Mouse (Mus musculus): ENCODE data around the gene Slc26a8.
"Not testable (repeated sequence)": the region's sequence is repeated elsewhere in the genome, so short reads cannot be mapped to it uniquely, and the experiment has no call there.

The Slc26a8 gene

DNA sequence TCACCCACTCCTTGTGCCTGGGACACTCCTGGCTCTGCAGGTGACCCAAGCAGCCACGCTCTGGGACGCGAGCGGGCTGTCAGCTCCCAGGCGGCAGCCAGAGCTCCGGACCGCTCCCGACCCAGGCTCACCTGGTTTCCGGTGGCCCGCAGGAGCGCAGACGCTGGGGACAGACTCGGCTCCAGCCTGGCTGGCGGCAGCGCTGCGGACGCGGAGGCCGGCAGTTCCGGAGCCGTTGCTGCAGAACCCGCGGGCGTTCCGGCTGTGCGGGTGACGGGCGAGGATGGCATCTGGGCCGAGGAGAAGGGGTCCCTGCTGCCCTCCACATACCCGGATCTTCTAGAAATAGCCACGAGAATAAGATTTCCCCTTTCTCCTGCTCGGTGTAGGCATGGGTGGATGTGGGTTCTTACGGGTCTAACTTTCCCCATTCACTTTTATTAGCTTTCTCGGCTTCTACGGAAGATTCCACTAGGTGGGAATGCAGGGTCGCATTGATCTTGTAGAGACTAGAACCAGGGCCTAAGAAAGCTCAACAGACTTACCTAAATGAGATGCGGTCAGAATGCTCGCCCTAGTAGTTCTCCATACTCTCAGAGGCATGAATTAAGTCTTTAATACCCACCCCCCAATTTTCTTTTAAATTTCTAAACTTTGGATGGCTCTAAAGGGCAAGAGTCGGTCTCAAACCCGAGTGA, at the start of gene Slc26a8:
Slc26a8 (minus strand) TSS at position 648 of the 698 bp plus-strand sequence.
- in situ Hi-C loops (cut with MboI), result no loop called here

DNA sequence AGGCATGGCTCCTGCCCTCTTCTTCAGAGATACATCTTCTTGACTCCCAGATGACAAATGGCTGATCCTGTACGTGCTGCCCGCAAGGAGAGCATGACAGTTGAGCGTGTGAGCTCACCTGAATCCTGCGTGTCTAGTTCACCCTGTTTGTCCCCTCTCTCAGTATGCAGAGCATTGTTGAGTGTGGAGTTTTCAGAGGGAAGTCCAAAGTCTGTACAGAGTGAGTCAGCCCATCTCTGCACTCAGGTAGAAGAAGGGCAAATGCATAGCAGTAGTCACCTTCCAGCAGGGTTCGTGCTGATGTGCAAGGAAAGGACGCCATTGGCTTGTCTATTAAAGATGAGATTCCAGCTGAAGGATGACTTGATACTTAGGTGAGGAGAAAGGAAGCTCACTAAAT, 49.2 kb upstream of the Slc26a8 start:
- in situ Hi-C loops (cut with MboI), result no loop called here

DNA sequence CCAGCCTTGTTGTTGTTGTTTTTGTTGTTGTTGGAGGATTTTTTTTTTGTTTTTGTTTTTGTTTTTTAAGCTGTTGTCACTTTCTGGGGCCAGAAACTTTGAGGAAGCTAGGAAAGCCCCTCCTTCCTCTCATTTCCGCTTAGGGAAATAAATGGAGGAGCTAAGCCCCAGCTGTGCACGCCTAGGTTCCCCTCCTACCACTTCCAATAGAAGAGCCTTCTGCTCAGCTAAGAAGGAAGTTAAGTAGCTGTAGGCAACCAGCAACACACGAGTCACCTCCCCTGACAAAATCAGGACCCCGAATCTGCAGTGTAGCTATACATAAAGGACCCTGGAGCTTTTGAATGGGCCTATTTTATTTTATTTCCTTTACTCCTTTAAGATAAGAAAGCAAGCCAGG, 47.9 kb upstream of the Slc26a8 start:
- in situ Hi-C loops (cut with MboI), result no loop called here

DNA sequence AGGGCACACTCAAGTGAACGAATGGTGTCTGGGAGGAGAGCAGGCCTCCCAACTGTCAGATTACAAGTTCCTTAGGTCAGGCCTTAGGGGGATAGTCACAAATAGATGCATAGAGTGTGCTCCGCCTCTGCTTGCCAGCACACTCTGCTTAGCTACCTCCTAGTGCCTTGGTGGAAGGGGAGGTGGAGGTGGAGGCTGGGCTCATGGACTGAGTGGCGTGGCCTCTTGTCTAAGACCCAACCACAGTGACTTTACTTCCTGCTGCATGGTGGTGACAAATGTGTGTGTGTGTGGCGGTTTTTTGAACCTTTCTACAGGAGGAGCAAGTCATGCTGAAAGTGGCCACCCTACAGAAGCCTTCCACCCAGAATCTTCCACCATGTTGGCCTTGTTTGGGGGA, 46.5 kb upstream of the Slc26a8 start:
- in situ Hi-C loops (cut with MboI), result no loop called here

DNA sequence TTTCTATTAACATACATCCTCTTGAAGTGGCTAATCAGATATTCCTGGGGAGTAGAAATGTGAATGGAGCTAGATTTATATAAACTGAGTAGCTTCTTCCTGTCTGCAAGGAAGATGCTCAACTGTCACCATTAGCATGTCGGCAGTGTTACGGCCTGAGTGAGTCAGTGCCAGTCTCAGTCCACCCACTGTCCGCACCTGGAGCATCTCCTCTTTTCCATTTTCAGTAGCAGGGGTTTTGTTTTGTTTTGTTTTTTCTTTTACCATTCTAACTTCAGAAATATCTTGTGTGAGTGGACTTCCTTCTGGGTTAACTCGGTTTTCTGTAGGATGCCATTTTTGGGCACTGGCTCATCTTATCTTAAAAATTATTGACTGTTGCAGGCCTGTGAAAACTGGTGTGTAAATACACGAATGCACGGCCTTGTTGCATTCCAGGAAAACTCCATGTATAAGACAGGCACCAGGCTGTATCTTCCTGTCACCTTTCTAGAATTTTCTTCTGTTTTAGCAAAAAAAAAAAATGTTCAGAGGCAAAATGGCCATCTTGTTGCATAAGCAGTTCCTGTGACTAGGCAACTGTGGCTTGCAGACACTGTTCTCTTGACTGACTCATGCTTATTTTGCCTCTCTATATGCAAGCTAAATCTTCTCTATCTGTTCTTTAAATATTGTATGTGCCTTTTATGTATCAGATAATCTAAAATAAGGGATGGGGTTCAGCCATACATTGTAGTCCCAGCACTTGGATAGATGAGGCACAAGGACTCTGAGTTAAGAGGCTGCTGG, 45.5 kb upstream of the Slc26a8 start:
- in situ Hi-C loops (cut with MboI), result no loop called here

DNA sequence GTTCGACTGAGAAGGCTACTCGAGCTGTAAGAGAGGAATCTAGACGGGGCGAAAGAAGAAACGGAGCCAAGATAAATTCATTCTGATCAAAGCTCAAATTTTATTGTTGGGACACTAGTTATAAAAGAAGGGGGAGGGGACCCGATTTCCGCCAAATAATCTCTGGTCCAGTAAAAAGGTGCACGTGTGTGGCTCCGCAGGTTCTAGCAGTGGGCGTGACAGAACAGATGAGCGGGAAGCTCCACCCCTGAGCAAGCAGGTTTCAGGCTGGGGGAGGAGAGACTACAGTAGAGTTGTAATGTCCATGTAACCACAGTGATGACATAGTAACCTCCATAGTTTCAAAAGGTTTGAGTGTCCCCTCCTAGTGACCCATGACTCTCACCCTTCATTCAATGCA, 37.5 kb upstream of the Slc26a8 start:
- in situ Hi-C loops (cut with MboI), result not testable (repeated sequence)

DNA sequence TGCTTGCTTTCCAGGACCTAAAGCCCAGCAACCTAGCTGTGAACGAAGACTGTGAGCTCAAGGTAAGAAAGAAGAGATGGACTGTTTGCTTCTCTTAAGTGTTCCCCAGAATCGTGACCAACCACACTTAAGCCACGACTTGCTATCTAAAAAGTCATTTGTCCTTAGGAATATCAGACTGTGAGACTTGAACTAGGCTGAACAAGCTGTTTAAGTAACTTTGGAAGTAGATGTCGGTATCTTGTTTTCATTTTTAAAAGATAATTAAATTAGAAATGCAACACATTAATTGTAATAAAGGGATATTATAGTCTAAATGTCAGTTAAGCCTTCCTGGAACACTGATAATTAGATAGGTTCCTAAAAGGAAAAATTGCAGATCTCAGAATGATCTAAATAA, 35.8 kb upstream of the Slc26a8 start, which contains the start of gene AC170998.1:
AC170998.1 (plus strand) TSS at position 301 of the 400 bp plus-strand sequence.
- in situ Hi-C loops (cut with MboI), result no loop called here

DNA sequence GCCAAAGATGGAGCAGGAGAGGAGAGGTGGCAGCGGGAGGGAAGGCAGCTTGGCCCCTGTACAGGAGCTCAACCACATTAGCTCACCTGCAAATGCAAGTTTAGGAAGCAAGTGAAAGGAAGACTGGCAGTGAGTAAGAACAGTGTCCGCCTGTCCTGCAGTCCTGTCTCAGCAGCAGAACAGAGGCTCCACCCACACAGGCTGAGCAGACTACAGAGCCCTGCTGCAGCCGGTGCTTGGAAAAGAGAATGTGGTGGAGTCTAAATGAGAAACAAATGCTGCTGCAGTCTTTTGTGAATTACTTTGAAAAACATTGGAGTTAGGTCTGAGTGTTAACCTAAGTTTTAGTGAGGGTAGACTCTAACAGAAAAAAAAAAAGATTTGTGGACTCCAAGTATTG, 27.5 kb upstream of the Slc26a8 start:
- in situ Hi-C loops (cut with MboI), result no loop called here

DNA sequence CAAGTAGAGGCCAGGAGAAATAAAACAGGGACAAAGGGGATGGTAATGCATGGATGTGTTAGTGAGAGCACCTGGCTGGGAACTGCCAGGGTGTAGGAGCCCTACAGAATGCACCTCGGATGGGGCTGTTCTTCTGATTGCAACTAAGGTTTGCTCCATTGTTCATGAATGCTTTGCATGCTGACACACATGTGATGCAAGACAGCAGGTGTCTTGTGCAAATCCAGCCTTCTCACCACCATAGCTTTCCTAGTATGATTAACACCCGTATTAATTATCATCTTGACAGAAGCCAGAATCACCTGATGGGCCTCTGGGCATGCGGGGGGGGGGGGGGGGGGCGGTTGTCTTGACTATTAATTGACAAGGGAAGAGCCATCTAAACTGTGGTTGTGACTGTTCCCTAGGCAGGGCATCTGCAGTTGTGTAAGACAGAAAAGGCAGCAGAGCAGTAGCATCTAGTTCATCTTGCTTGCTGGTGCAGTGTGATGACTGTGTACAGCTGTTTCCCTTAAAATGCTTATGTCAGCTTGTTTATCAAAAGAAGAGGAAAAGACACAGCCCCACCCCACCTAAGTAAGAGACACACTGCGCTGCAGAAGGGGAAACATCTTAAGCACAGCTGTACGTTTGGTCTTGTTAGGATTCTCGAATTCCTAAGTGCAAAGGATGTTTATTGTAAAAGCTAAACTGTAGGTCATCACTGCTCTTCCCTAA, 26.0 kb upstream of the Slc26a8 start:
- in situ Hi-C loops (cut with MboI), result no loop called here

DNA sequence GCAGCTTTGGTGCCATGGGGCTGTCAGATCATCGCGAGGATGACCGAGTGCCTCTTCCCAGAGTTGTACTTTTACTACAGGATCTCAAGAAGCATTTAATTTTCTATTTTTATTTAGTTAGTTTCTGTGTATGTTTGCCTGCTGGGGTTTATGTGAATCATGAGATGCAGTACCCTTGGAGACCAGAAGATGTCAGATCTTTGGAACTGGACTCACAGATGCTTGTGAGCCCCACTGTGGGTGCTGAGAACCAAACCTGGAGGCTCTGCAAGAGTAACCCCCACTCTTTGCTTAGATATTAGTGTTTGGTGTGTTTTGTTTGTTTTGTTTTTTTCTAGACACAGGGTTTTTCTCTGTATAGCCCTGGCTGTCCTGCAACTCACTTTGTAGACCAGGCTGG, 24.0 kb upstream of the Slc26a8 start:
- in situ Hi-C loops (cut with MboI), result no loop called here

DNA sequence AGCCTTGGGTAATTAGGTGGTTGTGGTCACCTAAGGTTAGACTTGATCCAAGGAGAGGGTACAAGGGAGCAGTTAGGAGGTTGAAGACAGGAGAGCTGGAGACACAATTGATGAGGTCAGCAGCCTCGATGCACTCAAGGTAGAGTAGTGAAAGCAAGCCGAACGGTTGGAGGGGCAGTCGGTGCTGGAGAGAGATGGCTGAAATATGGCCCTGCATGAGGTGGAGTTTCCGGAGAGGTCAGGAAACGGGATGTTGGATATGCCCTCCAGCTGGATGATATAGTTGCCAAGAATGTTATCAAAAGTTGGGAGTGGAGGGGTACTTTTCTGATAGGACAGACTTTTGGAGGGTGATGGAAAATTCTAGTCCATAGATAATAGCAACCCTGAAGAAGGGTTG, 22.3 kb upstream of the Slc26a8 start:
- in situ Hi-C loops (cut with MboI), result no loop called here

DNA sequence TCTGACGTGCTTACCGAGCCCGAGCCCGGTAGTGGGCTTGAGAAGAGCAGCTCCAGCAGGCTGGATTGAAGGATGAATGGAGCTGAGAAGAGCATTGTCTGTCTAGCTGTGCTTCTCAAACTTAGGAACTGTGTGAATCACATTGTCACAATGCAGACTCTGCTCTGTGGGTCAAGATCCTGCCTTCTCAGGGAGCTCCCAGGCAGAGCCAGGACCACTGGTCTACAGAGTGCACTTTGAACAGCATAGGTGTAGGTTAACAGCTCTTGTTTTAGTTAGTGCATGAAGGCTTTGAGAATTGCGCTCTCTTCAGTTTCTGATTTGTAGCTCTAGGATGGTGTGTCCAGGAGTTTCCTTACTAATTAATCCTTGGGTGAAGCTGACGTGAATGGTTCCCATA, 21.2 kb upstream of the Slc26a8 start:
- in situ Hi-C loops (cut with MboI), result no loop called here

DNA sequence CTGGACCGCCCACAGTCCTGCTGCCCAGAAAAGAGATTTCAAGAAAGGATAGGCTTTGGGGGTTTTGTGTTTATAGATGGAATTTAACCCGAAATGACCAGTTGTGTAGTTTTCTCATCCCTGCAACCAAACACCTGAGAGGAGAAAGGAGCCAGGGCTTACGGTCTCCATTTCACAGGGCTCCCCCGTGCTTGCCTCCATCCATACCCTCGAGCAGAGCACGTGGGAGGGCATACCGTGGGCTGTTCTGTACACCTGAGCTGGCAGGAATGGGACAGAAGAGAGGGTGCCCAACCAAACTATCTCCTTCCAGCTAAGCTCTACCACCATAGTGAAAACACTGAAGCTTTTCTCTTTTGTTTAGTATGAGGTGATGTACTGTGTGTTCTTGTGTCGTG, 20.3 kb upstream of the Slc26a8 start:
- in situ Hi-C loops (cut with MboI), result no loop called here

DNA sequence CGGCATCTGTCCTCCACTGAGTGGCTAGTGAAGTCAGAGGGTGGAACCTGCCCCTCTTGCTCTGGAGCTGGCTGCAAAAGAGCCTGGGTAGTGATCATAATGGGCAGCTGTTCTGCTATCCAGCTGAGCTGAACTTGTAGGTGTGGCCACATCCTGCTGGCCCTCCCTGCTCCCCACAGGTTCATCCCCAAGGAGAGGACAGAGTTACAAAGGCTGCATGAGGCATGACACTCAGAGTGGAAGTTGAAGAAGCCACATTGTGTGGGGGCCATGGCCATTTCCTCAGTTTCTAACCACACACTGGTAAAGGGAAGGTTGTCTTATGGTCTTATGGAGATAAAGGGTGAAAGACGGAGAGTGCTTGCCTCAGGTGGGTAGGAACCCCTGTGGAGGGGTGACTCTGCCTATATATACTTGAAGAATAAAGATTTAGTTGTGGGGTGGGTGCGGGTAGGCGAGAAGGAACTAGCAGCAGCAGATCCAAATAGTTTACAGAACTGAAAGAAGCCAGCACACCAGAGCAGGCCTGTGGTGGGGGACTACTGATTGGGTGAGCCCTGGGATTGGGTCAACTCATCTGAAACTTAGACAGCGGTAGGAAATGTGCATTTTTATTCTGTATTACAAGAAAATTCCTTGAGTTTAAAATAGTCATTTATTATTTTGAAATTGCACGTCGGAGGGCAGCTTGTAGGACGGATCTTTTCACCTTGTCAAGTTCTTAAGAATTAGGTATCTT, 19.7 kb upstream of the Slc26a8 start:
- in situ Hi-C loops (cut with MboI), result no loop called here

DNA sequence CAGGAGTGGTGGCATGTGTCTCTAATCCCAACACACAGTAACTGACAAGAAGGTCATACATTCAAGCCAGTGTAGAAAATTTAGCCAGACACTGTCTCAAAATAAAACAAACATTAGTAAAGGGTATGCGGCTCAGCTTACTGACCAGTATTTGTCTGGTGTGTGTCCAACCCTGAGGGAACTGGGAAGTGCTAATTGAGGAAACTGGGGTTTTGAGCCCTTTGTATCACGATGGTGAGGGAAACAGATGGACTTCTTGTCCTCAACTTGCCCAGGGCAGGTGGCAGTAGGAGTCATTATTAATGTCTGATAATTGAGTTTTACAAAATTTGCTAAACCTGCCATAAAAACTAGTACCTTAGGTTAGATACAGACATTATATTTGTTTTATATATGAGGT, 19.0 kb upstream of the Slc26a8 start:
- in situ Hi-C loops (cut with MboI), result no loop called here

DNA sequence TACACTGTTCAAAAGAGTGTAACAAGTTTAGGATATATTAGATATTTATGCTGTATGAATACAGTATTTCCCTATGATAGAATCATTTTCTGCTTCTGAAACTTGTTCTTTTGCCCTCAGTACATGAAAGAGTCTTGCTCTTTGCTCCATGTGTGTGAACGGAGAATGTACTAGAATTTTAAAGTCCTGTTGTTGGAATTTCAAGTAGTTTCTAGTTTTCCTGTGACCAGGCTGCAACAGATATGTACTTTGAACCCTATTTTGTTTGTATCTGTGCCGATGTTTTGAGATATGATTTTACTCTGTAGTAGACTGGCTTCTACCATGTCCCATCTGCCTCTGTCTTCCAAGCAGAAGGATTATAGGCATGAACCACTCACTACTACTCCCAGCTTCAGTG, 17.8 kb upstream of the Slc26a8 start:
- in situ Hi-C loops (cut with MboI), result no loop called here

DNA sequence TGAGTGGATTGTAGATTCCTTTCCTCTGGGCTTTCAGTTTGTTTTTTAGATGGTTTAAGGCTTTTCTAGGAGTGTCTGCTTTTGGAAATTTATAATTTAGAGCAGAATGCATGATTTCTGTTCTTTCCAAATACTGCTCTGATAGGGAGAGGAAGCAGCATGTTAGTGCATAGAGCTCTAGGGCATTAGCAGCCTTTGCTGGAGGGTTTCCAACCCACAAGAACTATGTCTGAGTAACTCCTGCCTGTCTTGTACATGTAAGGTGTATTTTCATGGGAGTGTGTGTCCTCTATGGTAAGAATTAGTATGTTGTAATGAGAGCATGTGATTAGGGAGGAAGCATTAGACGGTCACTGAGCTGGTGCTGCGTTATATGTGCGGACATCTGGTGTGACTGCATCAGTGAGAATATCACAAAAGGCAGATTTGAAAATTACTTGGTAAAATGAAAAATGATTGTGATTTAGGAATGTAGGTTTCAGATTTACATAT, 17.1 kb upstream of the Slc26a8 start:
- in situ Hi-C loops (cut with MboI), result no loop called here

DNA sequence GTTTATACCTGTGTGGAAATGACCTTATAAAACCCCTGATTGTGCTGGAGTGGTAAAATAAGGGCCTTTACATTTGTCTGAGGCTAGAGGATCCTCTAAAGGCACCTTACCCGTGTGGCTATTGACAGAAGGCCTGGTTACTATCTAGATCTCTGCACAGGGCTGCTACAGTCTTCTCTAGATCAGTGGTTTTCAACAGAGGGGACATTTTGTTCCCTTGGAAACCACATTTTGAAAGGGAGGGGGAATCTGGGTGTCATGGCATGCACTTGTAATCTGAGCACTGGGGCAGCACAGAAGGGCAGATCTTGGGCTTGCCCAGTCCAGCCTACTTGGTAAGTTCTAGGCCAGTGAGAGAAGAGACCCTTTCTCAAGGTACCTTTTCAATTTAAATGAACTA, 16.7 kb upstream of the Slc26a8 start:
- in situ Hi-C loops (cut with MboI), result no loop called here

DNA sequence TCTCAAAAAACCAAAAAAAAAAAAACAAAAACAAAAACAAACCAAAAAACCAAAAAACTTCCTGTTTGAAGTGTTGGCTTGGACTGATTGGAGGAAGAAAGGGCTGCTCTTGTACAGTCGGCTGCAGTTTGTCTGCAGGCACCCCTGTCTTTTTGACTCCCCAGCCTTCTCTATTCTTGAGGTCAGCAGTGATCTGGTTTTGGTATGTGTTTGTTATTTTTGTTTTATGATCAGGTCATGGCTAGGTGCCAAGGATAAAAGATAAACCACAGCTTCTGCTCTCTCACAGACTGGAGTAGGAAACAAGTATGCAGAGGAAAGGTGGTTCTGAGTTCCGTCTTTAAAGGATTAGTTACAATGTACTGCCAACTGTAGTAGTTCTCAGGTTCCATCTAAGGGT, 12.6 kb upstream of the Slc26a8 start:
- in situ Hi-C loops (cut with MboI), result no loop called here

DNA sequence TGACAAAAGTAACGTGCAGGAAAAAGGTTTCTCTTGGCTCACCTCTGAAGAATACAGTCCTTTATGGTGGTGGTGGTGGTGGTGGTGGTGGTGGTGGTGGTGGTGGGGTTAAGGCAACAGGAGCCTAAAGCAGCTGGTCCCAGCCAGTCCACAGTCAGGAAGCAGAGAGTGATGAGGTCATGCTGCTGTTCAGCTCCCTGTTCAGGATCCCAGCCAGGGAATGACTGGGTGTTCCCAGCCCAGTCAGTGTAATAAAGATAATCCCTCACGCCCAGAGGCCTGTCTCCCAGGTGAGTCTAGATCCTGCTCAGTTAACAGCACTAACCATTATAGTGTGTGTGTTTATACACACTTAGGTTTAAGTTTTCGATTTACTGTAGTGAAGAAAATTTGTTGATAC, 11.7 kb upstream of the Slc26a8 start:
- in situ Hi-C loops (cut with MboI), result no loop called here

DNA sequence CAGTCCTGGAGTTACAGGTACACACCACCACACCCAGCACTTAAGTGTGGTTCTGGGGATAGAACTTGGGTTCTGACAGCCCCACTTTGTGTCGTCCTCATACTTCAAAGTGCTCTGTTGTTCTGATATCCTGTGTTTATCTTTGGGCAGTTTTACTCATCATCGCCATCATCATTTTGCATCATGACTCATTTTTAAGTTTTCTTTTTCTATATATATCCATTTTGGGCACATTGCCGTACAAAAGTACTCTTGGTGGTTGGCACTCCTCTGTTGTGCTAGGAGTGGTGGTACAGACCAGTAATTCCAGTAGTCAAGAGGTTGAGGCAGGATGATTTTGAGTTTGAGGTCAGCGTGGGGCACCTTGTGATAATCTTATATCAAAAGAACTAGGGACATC, 11.1 kb upstream of the Slc26a8 start:
- in situ Hi-C loops (cut with MboI), result no loop called here

DNA sequence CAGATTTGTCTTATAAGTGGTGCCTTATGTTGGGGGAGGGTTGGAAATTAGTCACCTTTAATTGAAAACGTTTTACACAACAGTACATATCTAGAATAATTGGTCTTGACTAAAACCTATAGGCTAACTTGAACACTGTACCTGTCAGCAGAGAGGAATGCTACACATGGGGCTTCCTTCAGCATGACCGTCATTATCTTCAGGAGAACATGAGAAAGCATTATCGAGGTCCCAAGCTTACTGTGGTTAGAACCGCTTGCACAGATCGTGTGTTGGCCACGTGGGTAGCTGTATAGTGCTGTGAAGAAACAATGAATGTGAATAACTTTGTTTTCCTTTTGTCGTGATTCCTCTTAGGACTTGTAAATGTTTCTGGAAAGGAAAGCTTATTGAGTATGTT, 9.8 kb upstream of the Slc26a8 start:
- in situ Hi-C loops (cut with MboI), result no loop called here

All from mature B cell (primary cell).